Mouse (Mus musculus): Measurements from ENCODE around the gene Slc1a2. TPM values are rescaled to one million over a fixed set of nuclear protein-coding genes. Genes with fewer than 3 reads are reported as not detected.

Slc1a2 gene
- total RNA-seq, 2 experiments from 2014 or later = 0.22 to 0.62 TPM

DNA sequence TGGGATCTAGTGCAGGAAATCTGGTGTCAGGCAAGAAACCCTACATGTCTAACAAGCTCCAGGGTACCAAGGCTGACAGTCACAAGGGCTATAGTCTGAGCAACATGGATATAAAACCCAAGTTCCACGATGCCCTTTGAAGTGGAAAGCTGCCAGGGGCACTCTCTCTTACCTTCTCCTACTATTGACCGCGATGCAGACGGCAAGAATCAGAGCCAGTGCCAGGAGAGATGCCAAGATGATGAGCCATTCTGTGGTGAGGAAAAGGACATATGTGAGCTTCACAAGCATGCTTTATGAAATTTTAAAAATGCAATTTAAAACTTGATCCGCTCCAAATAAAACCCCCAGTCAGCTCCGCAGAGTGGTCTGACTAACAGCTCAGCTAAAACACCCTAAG is 163.6 kb downstream of the Slc1a2 start:
- DNase-seq = no peak

DNA sequence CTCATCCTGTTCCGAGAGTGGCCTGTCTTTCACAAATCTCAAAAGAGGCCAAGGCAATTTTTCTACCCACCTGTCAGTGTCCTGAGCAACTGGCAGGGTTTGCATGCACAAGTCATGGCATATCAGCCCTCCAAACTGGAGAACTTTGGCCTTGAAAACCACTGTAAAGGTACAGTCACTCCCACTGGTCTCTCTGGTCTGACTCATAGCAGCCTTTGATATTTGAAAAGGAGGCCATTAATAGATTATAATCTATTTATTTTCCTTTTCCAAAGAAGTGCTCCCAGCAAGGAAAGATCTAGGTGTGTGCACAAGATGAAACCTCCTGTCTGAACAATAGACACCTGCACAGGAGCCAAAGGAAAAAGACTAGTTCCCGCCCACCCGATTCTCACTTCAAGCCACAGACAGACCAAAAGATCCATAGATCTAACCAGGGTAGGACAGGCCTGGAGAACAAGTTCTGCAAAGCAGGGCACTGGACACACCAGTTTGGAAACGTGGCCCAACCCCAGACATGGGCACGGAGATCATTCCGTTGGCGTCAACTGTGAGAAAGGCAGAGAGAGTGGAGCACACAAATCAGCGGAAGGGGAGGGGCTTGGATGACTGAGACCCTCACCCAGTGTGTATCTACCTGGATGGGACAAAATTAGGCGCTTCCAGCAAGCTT is 167.6 kb downstream of the Slc1a2 start:
- DNase-seq = no peak

DNA sequence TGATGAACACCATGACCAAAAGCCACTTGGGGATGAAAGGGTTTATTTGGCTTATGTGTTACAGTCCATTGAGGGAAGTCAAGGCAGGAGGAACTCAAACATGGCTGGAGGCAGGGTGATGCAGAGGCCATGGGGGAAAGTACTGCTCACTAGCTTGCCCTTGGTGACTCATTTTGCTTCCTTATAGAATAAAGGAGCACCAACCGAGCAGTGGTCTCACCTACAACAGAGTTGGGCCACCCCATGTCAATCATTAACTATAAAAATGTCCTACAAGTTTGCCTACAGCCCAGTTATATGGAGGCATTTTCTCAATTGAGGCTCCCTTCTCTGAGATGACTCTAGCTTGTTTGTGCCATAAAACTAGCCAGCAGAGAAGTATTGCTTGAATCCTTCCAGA is 169.4 kb downstream of the Slc1a2 start:
- DNase-seq = no peak

DNA sequence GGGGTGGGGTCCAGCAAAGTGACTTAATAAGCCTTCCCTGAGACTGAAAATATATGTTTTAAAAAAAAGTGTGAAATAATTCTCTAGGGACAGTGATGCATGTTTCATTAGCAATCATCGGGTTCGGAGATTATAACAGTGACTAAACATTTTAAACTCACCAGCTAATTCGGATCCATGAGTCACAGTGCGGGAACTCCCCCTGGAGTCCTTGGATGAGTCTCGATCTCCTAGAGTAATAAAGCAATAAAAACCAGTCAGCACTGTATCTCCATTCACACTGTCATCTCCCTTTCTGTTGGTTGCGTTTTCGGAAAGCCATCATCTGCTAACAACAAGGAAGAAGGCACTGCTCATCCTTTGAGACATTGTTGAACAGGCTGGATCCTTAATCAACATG is 169.9 kb downstream of the Slc1a2 start:
- no peak for DNase-seq

DNA sequence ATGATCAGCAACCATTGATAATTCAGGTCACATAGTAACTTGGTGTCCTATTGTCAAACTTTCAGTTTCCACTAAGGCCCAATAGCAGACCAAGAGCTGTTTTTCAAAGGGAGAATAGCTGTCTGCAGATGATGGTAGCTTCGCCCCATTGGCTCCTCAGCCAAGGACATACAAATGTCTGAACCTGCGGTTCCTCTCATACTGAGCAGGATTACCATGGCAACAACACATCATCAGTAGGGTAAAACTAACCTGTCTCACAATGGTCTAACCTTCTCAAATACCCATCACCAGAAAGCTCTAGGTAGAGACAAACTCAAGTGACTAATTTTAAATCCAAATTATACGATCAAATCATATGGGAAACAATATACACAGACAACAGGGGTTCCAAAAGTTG is 170.7 kb downstream of the Slc1a2 start:
- DNase-seq = peak; percentile 62 to 89

DNA sequence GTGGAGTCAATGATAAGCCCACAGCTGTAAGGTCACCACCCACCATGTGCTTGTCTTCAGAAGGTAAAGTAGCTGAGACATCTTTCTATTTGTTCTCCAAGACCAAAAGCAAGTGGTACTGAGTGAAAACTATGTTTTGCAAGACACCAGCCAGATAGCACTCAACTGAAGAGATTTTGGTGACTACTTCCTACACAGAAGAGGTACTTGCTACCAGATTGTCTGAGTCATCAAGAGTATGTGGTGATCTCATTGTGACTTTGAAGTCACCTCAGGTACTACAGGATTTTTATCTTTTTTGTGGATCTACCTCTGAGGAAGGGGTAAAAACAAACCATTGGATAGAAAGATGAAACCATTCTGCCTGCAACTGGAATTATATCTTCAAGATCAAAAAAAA is 173.1 kb downstream of the Slc1a2 start:
- DNase-seq = no peak

DNA sequence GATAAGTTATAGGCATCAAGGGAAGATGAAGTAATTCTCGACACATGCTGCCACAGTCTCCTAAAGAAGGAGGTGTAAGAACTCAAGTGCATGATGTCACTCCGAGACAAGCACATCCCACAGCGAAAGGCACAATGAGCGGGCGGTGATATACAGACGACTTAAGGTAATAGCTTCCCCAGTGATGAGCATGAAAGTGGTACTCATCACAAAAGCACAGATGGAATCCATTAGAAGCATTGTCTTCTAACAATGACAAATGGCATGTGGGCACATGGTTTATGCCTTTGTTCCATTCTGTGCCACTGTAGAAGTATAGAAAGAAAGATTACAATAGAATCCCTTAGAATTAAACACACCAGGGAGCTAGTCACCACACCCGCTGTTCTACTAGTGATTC is 179.7 kb downstream of the Slc1a2 start:
- DNase-seq = no peak

Other genes starting within 250 kb of the Slc1a2 start
- under 1 TPM; 0.10 to 0.32 TPM for gene Fjx1, start 206.2 kb upstream of the Slc1a2 start, total RNA-seq (2021)
- gene Pamr1, start 108.6 kb upstream of the Slc1a2 start, total RNA-seq (2021) = 1 to 10 TPM; 1.5 to 1.6 TPM
- gene Cd44, start 243.0 kb downstream of the Slc1a2 start, total RNA-seq (2021) = 1 to 10 TPM; 8.9 to 9.8 TPM

Data from heart, adult 18-20 months (tissue).